Mouse (Mus musculus) stomach, postnatal 0 days (tissue): ENCODE measurements around the gene Mtmr11.
A peak's percentile ranks its signal among the peaks of the same experiment; 100 is the strongest.

Source experiments
- CTCF ChIP-seq: IDR thresholded peaks from 2 replicates; pipeline ENCODE4 v1.5.1; 2016; ENCODE audit warnings: antibody characterized with exemption, low read depth, mild to moderate bottlenecking, moderate library complexity
- EP300 ChIP-seq: optimal IDR thresholded peaks from 2 replicates; pipeline ENCODE3; 2016; ENCODE audit warnings: antibody characterized with exemption

GRCm38 (mm10) chr3:96197129-96197749, 35.4 kb downstream of the Mtmr11 start:
- TF ChIP-seq CTCF (peak; percentile 33; the same call in 1 of the 2 replicates), EP300 (no peak)
